Mouse (Mus musculus) MEL (cell line): ENCODE data around the gene Itga9.

Experiments
- CTCF ChIP-seq, 3 experiments: IDR thresholded peaks in 2 of 3; conservative IDR thresholded peaks in 1 of 3; 2 replicates each; pipeline ENCODE4 v1.5.1; 2011 to 2012; ENCODE audit warnings: low read length in 3 of 3, low read depth in 2 of 3, mild to moderate bottlenecking in 2 of 3, improper control_type of control experiment in 1 of 3, inconsistent platforms in 1 of 3, mixed read lengths in 1 of 3, moderate library complexity in 1 of 3; ENCODE audit not compliant: control insufficient read depth in 1 of 3, insufficient read depth in 1 of 3, poor library complexity in 1 of 3, severe bottlenecking in 1 of 3
- NELFE ChIP-seq: IDR thresholded peaks from 2 replicates; pipeline ENCODE4 v1.6.1; 2011; ENCODE audit warnings: low read depth, low read length, improper control_type of control experiment

DNA sequence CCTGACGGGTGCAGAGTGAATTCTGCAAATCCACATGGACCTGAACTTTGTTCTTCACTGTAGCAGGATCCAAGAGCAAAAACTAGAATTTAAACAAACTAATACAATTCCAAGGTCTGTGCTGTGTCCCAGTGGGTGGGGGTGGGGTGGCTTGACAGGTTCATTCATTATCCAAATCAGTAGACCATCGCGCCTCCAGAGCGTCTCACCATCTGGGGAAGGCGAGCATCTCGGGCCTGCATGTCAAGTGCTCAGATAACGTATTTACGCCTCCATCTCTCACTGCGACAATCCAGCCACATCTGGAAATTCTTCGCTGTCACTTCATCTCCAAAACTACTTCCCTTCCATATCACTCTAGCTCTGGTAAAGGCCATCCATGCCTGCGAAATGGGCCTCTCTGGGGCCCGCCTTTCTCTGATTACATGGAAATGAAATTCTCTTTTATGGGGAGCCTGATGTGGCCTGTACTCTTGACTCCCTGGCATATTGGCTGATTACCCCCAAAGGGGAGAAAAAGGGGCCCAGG lies 254.2 kb downstream of the Itga9 start:
- no peak for TF ChIP-seq NELFE
- TF ChIP-seq CTCF (IDR thresholded peaks at IDR 0.05 in 2 of 3, conservative IDR thresholded peaks at IDR 0.05 in 1 of 3; ENCODE audit: control insufficient read depth in 1 of 3, insufficient read depth in 1 of 3, low read depth in 2 of 3, low read length in 3 of 3, poor library complexity in 1 of 3, severe bottlenecking in 1 of 3): no peak
